Mouse (Mus musculus): ENCODE measurements at regions not wholly inside any gene's neighbourhood (a gene's known extent, or its start where the extent isn't known, plus 50 kb on each side); places are given as distances from the start of the nearest gene placed in this dataset.
A peak's percentile ranks its signal among the peaks of the same experiment; 100 is the strongest.

DNA sequence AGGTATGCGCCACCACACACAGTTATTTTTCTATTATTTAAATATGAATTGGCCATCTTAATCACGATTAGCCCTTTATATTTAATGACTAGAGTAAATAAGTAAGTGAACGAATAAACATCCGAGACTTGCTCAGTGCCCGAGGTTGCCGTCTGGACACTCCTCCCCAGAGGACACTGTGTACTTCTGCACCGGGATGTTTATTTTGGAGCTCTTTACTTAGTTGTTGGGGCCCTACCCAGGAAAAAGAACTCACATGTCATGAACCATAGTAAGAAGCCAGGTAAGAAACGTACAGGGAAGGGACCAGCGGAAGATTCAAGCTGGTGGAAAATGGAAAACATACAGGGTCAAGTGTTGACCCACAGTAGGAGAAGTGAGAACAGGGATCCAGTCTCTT, 89.0 kb downstream of the Akr1d1 start:
- Histone ChIP-seq H3K4me1 (ENCODE audit: control insufficient read depth, insufficient read depth, low read length) (no peaks in the 10 kb centered on the region), H3K27ac (replicated peaks; ENCODE audit: low read depth, low read length) (no peak overlapping the region), H3K36me3 (replicated peaks; ENCODE audit: control insufficient read depth, insufficient read depth, low read depth, low read length) (no peaks in the 10 kb centered on the region), H3K27me3 (ENCODE audit: control insufficient read depth, insufficient read depth, low read length) (no peaks in the 10 kb centered on the region), H3K9ac (replicated peaks; ENCODE audit: low read length) (no peak overlapping the region), H3K4me2 (ENCODE audit: low read depth, low read length) (no peak overlapping the region), H3K4me3 (ENCODE audit: low read depth, low read length) (no peak overlapping the region), H3K9me3 (replicated peaks; ENCODE audit: control insufficient read depth, low read length) (no peaks in the 10 kb centered on the region)
- ATAC-seq (replicated peaks; ENCODE audit: insufficient number of reproducible peaks, low FRiP score, low TSS enrichment, low read depth) (no peak), DNase-seq (ENCODE audit: low spot score) (no peak)
- WGBS: 85% methylated on average over 9 of the region's 9 CpGs

DNA sequence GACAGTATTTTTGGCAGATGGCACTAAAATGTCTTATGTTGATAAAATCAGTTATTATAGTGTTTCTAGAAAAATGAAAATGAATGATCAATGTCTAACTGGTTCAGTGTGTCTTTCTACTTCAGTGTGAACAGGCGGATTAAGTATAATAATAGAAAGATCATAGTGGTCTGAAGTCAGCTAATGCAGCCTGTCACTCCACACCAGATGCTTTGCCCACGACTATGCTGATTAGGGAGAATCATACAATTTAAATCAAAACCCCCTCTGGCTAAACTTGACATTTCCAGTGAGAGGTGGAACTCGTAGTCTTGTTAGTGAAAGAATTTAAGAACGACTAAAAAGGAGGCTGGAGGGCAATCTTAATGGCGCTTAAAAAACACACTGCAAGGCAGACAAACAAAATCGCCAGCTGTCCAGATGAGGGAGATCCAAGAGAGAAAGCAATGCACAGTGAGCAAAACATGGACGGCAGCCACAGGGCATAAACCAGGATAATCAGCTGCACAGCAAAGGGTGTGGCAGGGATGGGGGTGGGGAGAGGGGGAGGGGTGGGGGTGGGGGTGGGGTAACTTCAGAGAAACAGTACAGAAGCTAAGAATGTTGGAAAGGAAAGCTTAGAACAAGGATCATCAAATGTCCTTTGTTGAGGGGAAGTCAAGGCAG, 91.5 kb downstream of the Akr1d1 start:
- 37% methylated on average over 7 of the region's 7 CpGs for WGBS
- no peaks in the 10 kb centered on the region for H3K27me3 ChIP-seq (ENCODE audit: control insufficient read depth, insufficient read depth, low read length)
- H3K4me1 ChIP-seq (ENCODE audit: control insufficient read depth, insufficient read depth, low read length): no peaks in the 10 kb centered on the region
- H3K9ac ChIP-seq (replicated peaks; ENCODE audit: low read length): no peak overlapping the region
- H3K9me3 ChIP-seq (replicated peaks; ENCODE audit: control insufficient read depth, low read length): no peaks in the 10 kb centered on the region
- DNase-seq (ENCODE audit: low spot score) (peak; percentile 26), ATAC-seq (replicated peaks; ENCODE audit: insufficient number of reproducible peaks, low FRiP score, low TSS enrichment, low read depth) (no peak)
- no peak overlapping the region for H3K4me3 ChIP-seq (ENCODE audit: low read depth, low read length)
- H3K36me3 ChIP-seq (replicated peaks; ENCODE audit: control insufficient read depth, insufficient read depth, low read depth, low read length): no peaks in the 10 kb centered on the region
- H3K4me2 ChIP-seq (ENCODE audit: low read depth, low read length): no peak overlapping the region
- H3K27ac ChIP-seq (replicated peaks; ENCODE audit: low read depth, low read length): no peak overlapping the region

DNA sequence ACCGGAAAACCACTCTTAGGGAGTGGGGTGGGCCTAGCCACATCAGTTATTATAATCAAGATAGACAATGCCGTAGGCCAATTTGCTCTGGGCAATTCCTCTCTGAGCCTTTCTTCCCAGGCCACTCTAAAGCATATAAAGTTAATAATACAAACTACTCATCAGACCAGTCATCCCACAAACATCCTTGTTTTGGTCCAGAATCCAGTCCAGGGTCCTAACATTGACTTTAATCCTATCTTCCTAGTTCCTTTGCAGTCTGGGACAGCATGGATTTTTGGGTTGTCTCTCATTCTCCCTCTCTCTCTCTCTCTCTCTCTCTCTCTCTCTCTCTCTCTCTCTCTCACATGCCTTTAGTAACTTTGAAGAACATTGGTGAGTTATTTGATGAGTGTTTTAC, 92.3 kb downstream of the Akr1d1 start:
- WGBS: 75% methylated on average over 2 of the region's 2 CpGs
- H3K4me2 ChIP-seq (ENCODE audit: low read depth, low read length): no peak overlapping the region
- no peaks in the 10 kb centered on the region for H3K36me3 ChIP-seq (replicated peaks; ENCODE audit: control insufficient read depth, insufficient read depth, low read depth, low read length)
- H3K9ac ChIP-seq (replicated peaks; ENCODE audit: low read length): no peak overlapping the region
- DNase-seq (ENCODE audit: low spot score) (no peak), ATAC-seq (replicated peaks; ENCODE audit: insufficient number of reproducible peaks, low FRiP score, low TSS enrichment, low read depth) (no peak)
- H3K27ac ChIP-seq (replicated peaks; ENCODE audit: low read depth, low read length): no peak overlapping the region
- H3K4me3 ChIP-seq (ENCODE audit: low read depth, low read length): no peak overlapping the region
- no peaks in the 10 kb centered on the region for H3K27me3 ChIP-seq (ENCODE audit: control insufficient read depth, insufficient read depth, low read length)
- no peaks in the 10 kb centered on the region for H3K9me3 ChIP-seq (replicated peaks; ENCODE audit: control insufficient read depth, low read length)
- H3K4me1 ChIP-seq (ENCODE audit: control insufficient read depth, insufficient read depth, low read length): no peaks in the 10 kb centered on the region

DNA sequence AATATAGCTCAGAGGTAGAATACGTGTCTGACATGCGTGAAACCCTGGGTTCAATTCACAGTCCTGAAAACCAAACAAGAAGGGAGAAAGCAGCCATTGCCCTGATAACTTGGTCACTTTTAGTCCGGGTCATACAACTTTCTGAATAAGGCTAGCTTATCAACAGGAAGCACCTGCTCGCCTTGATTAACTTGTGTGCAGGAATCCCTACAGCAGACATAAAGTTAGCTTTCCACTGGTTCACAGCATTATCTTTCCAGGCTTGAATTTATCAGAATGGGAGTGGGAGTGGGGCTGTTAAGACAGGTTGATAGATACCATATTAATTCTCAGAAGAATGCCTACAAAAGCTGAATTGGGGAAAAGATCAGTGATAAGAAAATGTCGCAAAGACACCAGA, 97.2 kb downstream of the Akr1d1 start:
- no peak overlapping the region for H3K27ac ChIP-seq (replicated peaks; ENCODE audit: low read depth, low read length)
- H3K4me1 ChIP-seq (ENCODE audit: control insufficient read depth, insufficient read depth, low read length): no peaks in the 10 kb centered on the region
- H3K9me3 ChIP-seq (replicated peaks; ENCODE audit: control insufficient read depth, low read length): no peaks in the 10 kb centered on the region
- ATAC-seq (replicated peaks; ENCODE audit: insufficient number of reproducible peaks, low FRiP score, low TSS enrichment, low read depth): no peak
- H3K4me3 ChIP-seq (ENCODE audit: low read depth, low read length): no peak overlapping the region
- WGBS: 85% methylated on average over 5 of the region's 5 CpGs
- no peak overlapping the region for H3K9ac ChIP-seq (replicated peaks; ENCODE audit: low read length)
- H3K27me3 ChIP-seq (ENCODE audit: control insufficient read depth, insufficient read depth, low read length): no peaks in the 10 kb centered on the region
- no peaks in the 10 kb centered on the region for H3K36me3 ChIP-seq (replicated peaks; ENCODE audit: control insufficient read depth, insufficient read depth, low read depth, low read length)
- no peak for DNase-seq (ENCODE audit: low spot score)
- no peak overlapping the region for H3K4me2 ChIP-seq (ENCODE audit: low read depth, low read length)

DNA sequence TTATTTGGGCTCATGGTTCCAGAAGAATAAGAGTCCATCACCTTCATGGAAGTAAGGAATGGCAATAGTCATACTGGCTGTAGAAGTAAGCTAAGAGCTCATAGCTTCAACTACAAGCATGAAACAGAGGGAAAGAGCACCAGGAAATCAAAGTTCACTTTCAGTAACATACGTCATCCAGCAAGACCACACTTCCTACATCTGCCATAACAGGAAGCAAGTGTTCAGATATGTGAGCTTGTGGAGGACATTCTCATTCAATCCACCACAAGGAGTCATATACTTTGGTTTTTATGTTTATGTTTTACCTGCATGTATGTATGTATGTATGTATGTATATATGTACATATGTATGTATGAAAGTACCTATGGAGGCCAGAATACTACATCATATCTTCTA, 104.0 kb downstream of the Akr1d1 start:
- H3K4me2 ChIP-seq (ENCODE audit: low read depth, low read length): no peak overlapping the region
- H3K27me3 ChIP-seq (ENCODE audit: control insufficient read depth, insufficient read depth, low read length): no peaks in the 10 kb centered on the region
- 74% methylated on average over 1 of the region's 1 CpGs for WGBS
- H3K4me3 ChIP-seq (ENCODE audit: low read depth, low read length): no peak overlapping the region
- ATAC-seq (replicated peaks; ENCODE audit: insufficient number of reproducible peaks, low FRiP score, low TSS enrichment, low read depth) (no peak), DNase-seq (ENCODE audit: low spot score) (no peak)
- H3K4me1 ChIP-seq (ENCODE audit: control insufficient read depth, insufficient read depth, low read length): no peaks in the 10 kb centered on the region
- H3K9ac ChIP-seq (replicated peaks; ENCODE audit: low read length): no peak overlapping the region
- no peaks in the 10 kb centered on the region for H3K36me3 ChIP-seq (replicated peaks; ENCODE audit: control insufficient read depth, insufficient read depth, low read depth, low read length)
- H3K9me3 ChIP-seq (replicated peaks; ENCODE audit: control insufficient read depth, low read length): no peaks in the 10 kb centered on the region
- H3K27ac ChIP-seq (replicated peaks; ENCODE audit: low read depth, low read length): no peak overlapping the region

DNA sequence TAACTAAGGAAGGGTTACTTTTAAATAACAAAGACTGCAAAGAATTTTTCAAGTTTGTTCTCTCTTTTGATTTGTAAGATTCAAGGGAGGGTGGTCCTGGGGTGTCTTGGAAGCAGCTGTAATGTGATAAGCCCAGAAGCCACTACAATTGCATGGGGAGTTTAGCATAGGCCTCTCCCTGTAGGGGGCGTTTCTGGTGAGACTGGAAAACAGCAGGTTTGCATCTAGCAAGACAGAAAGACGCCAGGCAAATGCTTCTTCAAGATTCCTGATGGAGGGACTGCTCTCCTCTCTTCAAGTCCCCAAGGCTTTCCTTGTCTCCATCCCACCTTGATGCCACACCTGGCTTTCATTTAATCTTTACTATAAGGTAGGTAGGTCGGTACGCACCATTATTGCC, 112.1 kb downstream of the Akr1d1 start:
- Histone ChIP-seq H3K4me3 (ENCODE audit: low read depth, low read length) (no peak overlapping the region), H3K9me3 (replicated peaks; ENCODE audit: control insufficient read depth, low read length) (no peaks in the 10 kb centered on the region), H3K36me3 (replicated peaks; ENCODE audit: control insufficient read depth, insufficient read depth, low read depth, low read length) (no peaks in the 10 kb centered on the region), H3K27ac (replicated peaks; ENCODE audit: low read depth, low read length) (no peak overlapping the region), H3K27me3 (ENCODE audit: control insufficient read depth, insufficient read depth, low read length) (no peaks in the 10 kb centered on the region), H3K4me2 (ENCODE audit: low read depth, low read length) (no peak overlapping the region), H3K9ac (replicated peaks; ENCODE audit: low read length) (no peak overlapping the region), H3K4me1 (ENCODE audit: control insufficient read depth, insufficient read depth, low read length) (no peaks in the 10 kb centered on the region)
- no peak for DNase-seq (ENCODE audit: low spot score)
- no peak for ATAC-seq (replicated peaks; ENCODE audit: insufficient number of reproducible peaks, low FRiP score, low TSS enrichment, low read depth)
- WGBS: 28% methylated on average over 4 of the region's 4 CpGs

DNA sequence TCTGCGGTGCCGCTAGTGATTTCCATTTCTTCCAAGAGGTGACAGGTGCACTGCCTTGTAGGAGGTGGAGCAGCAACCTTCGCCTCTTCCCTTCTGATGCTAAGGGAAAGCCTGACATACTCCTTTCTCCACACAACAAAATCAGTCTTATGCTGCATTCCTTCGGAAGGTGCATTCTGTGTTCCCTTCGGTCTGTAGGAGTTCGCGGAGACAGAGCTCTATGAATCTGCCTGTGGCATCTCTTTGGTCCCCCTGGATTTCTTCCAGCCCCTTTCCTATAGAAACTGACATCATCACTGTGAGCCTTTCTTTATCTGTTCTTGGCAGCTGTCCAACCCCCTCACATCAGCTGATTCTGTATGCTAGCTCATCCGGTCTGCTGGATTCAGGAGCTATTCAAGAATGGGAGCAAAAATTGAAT, 112.7 kb downstream of the Akr1d1 start:
- Histone ChIP-seq H3K9me3 (replicated peaks; ENCODE audit: control insufficient read depth, low read length) (no peaks in the 10 kb centered on the region), H3K9ac (replicated peaks; ENCODE audit: low read length) (no peak overlapping the region), H3K36me3 (replicated peaks; ENCODE audit: control insufficient read depth, insufficient read depth, low read depth, low read length) (no peaks in the 10 kb centered on the region), H3K4me3 (ENCODE audit: low read depth, low read length) (no peak overlapping the region), H3K27ac (replicated peaks; ENCODE audit: low read depth, low read length) (no peak overlapping the region), H3K27me3 (ENCODE audit: control insufficient read depth, insufficient read depth, low read length) (no peaks in the 10 kb centered on the region), H3K4me1 (ENCODE audit: control insufficient read depth, insufficient read depth, low read length) (no peaks in the 10 kb centered on the region), H3K4me2 (ENCODE audit: low read depth, low read length) (no peak overlapping the region)
- ATAC-seq (replicated peaks; ENCODE audit: insufficient number of reproducible peaks, low FRiP score, low TSS enrichment, low read depth) (no peak), DNase-seq (ENCODE audit: low spot score) (peak; percentile 49)
- WGBS: 52% methylated on average over 8 of the region's 8 CpGs

DNA sequence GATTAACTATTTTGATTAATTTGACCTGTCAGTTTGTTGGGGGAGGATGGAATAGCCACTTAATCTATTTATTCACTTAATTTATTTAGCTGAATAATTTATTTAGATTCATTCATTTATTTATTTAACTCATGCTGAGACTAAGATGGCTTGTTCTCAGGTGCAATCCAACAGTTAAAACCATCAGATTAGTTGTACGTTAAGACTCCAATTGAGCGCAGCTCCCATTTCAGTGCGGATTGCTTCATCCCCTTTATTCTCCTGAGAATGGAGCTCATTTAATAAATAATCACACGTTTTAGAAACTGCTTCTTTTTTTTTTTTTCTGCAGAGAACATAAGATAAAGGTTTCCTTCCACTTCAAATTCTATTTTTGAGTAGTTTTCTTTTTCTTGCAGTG, 113.2 kb downstream of the Akr1d1 start:
- Histone ChIP-seq H3K4me2 (ENCODE audit: low read depth, low read length) (no peak overlapping the region), H3K9me3 (replicated peaks; ENCODE audit: control insufficient read depth, low read length) (no peaks in the 10 kb centered on the region), H3K36me3 (replicated peaks; ENCODE audit: control insufficient read depth, insufficient read depth, low read depth, low read length) (no peaks in the 10 kb centered on the region), H3K4me3 (ENCODE audit: low read depth, low read length) (no peak overlapping the region), H3K27ac (replicated peaks; ENCODE audit: low read depth, low read length) (no peak overlapping the region), H3K9ac (replicated peaks; ENCODE audit: low read length) (no peak overlapping the region), H3K4me1 (ENCODE audit: control insufficient read depth, insufficient read depth, low read length) (no peaks in the 10 kb centered on the region), H3K27me3 (ENCODE audit: control insufficient read depth, insufficient read depth, low read length) (no peaks in the 10 kb centered on the region)
- 51% methylated on average over 4 of the region's 4 CpGs for WGBS
- DNase-seq (ENCODE audit: low spot score): no peak
- ATAC-seq (replicated peaks; ENCODE audit: insufficient number of reproducible peaks, low FRiP score, low TSS enrichment, low read depth): no peak

All from embryonic facial prominence, embryonic 11.5 days (tissue).